Mouse (Mus musculus) neutrophil, adult 59 days (primary cell): ENCODE measurements around the gene Thap7. TPM values are rescaled to one million over a fixed set of nuclear protein-coding genes. Genes with fewer than 3 reads are reported as not detected.

Experiments used
- total RNA-seq, 2 experiments: library from RNA; stranded (reverse); gene quantifications; 1 replicate in 1 of 2; 2 replicates in 1 of 2; pipeline ENCODE4 v1.2.4; 2023

Thap7 gene
- 10 to 100 TPM; 14.0 to 25.7 TPM for total RNA-seq

DNA sequence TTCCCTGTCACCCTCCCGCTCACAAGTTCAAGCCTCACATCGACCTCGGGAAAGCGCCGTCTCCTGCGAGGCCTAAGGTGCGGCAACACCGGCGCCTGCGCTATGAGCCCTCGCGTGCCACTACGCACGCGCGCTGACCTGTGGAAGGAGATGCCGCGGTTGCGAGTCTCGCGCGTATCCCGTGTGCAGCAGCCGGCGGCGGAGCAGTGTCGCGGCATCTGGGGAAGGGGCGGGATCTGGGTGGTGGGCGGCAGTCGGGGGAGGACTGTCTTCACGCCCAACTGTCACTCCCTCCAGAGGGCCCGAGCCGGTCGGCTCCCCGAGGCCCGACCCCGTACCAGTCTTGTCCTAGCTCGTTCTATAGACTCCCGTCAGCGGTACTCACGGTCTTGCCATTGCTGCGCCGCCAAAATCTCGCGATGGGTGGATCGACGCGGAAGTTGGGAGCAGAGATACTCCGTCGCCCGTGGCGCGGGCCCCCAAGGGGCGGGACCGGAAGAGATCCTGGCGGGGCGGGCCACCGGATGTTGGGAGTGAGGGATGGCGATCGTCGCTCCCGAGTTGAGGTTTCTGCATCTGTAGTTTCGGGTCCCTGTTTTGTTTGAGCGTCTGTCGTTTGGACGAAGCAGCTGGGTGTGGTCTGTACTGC, at the start of gene Thap7:
TSS of gene Thap7 (minus strand) at position 497 of the 649 bp plus-strand sequence.

DNA sequence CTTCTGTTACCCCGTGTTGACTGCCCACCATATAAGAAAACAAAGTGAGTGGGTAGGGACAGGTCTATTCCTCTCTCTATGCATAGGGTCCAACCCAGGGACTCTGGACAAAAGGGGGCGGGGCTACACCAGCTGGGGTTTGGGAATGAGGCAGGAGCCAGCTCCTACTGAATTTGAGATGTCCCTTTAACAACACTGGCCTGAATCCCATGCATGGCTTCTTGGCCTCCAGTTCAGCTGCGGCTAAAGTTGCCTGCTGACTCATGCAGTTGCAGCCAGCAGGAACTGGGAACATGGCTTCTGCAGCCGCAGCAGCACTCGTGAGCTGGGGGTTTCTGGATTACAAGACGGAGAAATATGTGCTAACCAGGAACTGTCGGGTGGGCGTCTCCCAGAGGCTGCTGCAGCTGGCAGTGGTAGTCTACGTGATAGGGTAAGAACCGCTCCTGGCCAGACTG, 30.8 kb upstream of the Thap7 start, which contains the start of gene P2rx6:
TSS of gene P2rx6 (plus strand) at position 135 of the 458 bp plus-strand sequence.

DNA sequence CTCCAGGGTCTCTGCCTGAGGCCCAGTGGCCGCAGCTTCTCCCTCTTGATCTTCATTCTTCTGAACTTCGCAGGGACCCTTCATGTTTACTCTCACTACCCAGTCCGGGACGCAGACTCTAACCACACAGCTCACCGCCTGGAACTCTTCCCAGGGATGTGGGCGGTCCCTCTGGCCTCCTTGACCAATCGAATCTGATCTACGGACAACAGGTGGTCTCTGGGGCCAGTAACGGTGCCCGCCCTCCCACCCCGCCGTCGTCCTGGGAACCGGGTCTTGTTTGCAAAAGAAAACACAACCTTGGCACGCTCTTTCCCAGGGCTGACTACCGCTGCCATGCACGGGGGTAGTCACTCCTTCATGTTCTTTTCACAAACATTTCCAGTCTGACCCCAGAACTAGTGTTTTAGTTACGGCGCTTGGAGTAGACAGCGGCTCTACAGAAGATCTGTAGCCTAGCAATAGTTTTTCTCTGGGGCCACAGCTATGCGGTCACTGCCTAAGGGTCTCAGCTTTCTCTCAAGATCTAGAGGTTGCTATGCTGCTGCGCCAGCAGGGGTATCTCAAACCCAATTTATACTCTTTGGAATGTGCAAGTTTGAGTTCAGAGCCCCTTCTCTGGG, 30.3 kb upstream of the Thap7 start, which contains the start of gene Lrrc74b:
TSS of gene Lrrc74b (minus strand) at position 120 of the 623 bp plus-strand sequence.

DNA sequence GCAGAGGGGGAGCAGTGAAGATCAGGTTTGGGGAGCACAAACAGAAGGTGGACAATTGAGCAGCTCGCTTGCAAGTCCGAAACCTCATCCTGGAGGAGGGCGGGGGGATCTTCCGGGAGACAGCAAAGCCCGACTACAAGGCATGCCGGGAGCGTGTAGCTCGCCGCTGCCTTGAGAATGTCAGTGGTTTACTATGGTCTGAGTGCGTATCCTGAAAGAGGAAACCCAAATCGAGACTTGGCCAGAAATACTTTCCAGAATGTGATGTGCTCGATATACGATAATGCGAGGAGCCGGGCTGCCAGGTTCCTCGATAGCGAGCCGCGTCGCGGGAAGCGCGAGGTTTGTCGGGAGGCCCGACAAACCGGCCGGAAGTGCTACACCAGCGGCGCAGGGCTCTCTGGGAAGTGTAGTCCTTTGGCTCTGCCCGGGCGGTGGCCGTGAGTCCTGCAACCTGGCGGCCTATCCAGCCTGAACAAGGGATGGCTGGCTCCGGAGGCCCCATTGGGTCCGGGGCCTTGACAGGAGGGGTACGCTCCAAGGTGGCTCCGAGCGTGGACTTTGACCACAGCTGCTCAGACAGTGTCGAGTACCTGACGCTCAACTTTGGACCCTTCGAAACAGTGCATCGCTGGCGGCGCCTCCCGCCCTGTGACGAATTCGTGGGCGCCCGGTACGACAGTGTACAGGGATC, 22.2 kb downstream of the Thap7 start, which contains the start of gene Lztr1:
TSS of gene Lztr1 (plus strand) at position 143 of the 694 bp plus-strand sequence.

DNA sequence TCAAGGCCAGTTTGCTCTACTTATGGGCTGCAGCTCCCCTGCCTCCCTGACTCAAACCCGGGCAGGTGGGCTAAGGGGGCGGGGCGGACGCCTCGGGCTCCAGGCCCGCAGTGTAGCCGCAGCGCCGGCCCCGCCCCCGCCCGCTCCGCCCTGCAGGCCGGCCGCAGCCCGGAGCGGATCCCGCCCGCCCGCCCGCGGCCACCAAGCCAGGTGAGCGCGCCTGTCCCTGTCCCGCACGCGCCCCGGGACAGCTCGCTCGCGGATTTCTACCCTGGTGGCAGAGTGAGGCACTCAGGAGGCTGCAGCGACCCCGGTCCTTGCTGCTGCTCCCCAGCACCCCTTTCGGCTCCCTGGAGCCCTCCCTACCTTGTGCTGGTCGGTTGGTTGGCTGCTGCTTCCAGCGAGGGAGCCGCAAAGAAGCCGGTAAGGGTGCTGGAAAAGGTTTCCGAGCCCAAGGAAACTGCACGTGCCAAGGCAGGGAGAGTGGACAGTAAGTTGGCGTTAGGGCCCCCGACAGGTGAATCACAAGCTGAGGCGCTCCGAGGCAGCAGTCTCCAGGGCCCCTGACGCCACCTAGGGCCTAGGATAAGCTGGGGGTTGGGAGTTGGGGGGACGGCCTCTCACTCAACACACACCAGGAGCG, 41.3 kb downstream of the Thap7 start, which contains the start of gene Aifm3:
TSS of gene Aifm3 (plus strand) at position 143 of the 643 bp plus-strand sequence.

Other genes with a start within 250 kb of the Thap7 start
- not detected for gene Serpind1, start 199.8 kb downstream of the Thap7 start, total RNA-seq
- gene Snap29, start 125.2 kb downstream of the Thap7 start, total RNA-seq: 10 to 100 TPM; 15.3 to 18.3 TPM
- gene Pi4ka, start 124.8 kb downstream of the Thap7 start, total RNA-seq: 10 to 100 TPM; 38.3 to 43.5 TPM
- gene Crkl, start 79.1 kb downstream of the Thap7 start, total RNA-seq: 10 to 100 TPM; 34.0 to 40.3 TPM
- not detected for gene Aifm3, start 41.5 kb downstream of the Thap7 start, total RNA-seq
- gene Lztr1, start 22.4 kb downstream of the Thap7 start, total RNA-seq: 10 to 100 TPM; 31.5 to 37.7 TPM
- not detected for gene Lrrc74b, start 30.1 kb upstream of the Thap7 start, total RNA-seq
- gene P2rx6, start 30.7 kb upstream of the Thap7 start, total RNA-seq: not detected
- gene Slc7a4, start 52.1 kb upstream of the Thap7 start, total RNA-seq: under 1 TPM; 0.64 to 0.82 TPM
- 10 to 100 TPM; 26.3 to 30.6 TPM for gene Smpd4, start 88.2 kb upstream of the Thap7 start, total RNA-seq
- gene Ccdc74a, start 115.3 kb upstream of the Thap7 start, total RNA-seq: 1 to 10 TPM in 1 of 2 experiments, not detected in 1; 1.1 TPM
- gene Med15, start 201.8 kb upstream of the Thap7 start, total RNA-seq: 10 to 100 TPM; 84.2 TPM
- gene Klhl22, start 228.5 kb upstream of the Thap7 start, total RNA-seq: 10 to 100 TPM in 1 of 2 experiments, 1 to 10 TPM in 1; 9.5 to 13.6 TPM